Comparison of ENCODE assay signal across 16 mouse cellular contexts in the genomic region with DNA sequence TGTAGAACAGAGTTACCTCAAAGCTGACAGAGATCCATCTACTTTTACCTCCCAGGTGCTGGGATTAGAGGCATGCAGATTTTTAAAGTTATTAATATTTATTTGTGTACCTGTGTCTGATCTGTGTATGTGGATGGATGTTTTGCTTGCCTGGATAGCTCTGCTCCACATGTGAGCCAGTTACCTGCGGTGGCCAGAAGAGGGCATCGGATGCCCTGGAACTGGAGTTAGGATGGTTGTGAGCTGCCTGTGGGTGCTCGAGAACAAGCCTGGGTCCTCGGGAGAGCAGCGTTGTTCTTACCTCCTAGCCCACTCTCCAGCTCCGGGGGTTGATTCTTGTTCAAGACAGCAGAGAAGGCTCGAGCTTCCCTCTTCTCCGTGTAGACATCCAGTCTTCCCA. TPM values are rescaled to one million over a fixed set of nuclear protein-coding genes. Genes with fewer than 3 reads are reported as not detected.
A peak's percentile ranks its signal among the peaks of the same experiment; 100 is the strongest.
DNase-seq lines count a peak whose midpoint lies in the region; ATAC-seq and TF ChIP-seq lines count a peak whose summit lies in the region.
"Had no signal": no experiment of that assay in that cellular context is flagged by ENCODE, and none has a peak within 500 bp of the region (broad histone marks: within the 10 kb centered on the region; RNA-seq: fewer than 3 reads in every experiment).

No protein-coding gene starts in this region.

- no peak for DNase-seq in heart, postnatal 0 days (ENCODE audit: low spot score)
- DNase-seq in midbrain, embryonic 11.5 days (ENCODE audit: low spot score, missing footprints), result peak; percentile 68
- no peak for DNase-seq in midbrain, embryonic 14.5 days
- no peak for DNase-seq in adrenal gland, adult 18-20 months (ENCODE audit: low spot score in 2 of 2)
- DNase-seq in urinary bladder, postnatal 36 days (ENCODE audit: low spot score in 2 of 2), result no peak
- DNase-seq: adrenal gland, postnatal 36 days; cerebellum, adult 11 months; kidney, adult 9 months; layer of hippocampus, adult 9-11 months; thymus, postnatal 14 days had no signal

- no peak overlapping the region for H3K4me2 ChIP-seq in heart, postnatal 0 days (ENCODE audit: low read depth, low read length)
- no peak overlapping the region for H3K4me2 ChIP-seq in heart, embryonic 11.5 days
- H3K4me2 ChIP-seq in midbrain, embryonic 11.5 days, result no peak overlapping the region
- H3K4me2 ChIP-seq in midbrain, embryonic 14.5 days (ENCODE audit: low read length), result no peak overlapping the region
- H3K4me2 ChIP-seq: heart, embryonic 12.5 days; hindbrain, embryonic 12.5 days; neural tube, embryonic 15.5 days had no signal

- H3K9ac ChIP-seq in heart, postnatal 0 days (replicated peaks; ENCODE audit: low read depth, low read length), result no peak overlapping the region
- no peak overlapping the region for H3K9ac ChIP-seq in heart, embryonic 11.5 days (ENCODE audit: low read depth, low read length)
- no peak overlapping the region for H3K9ac ChIP-seq in midbrain, embryonic 11.5 days (ENCODE audit: low read length)
- no peak overlapping the region for H3K9ac ChIP-seq in midbrain, embryonic 14.5 days (replicated peaks; ENCODE audit: low read length)
- H3K9ac ChIP-seq: heart, embryonic 12.5 days; hindbrain, embryonic 12.5 days; neural tube, embryonic 15.5 days had no signal

- no peak overlapping the region for H3K4me3 ChIP-seq in heart, postnatal 0 days (ENCODE audit: low read depth, low read length)
- no peak overlapping the region for H3K4me3 ChIP-seq in heart, embryonic 11.5 days (ENCODE audit: low read depth, low read length)
- no peak overlapping the region for H3K4me3 ChIP-seq in midbrain, embryonic 11.5 days (ENCODE audit: low read depth, low read length)
- H3K4me3 ChIP-seq in midbrain, embryonic 14.5 days (replicated peaks; ENCODE audit: low read depth, low read length), result no peak overlapping the region
- H3K4me3 ChIP-seq: heart, embryonic 12.5 days; hindbrain, embryonic 12.5 days; limb, embryonic 10.5 days; neural tube, embryonic 15.5 days had no signal

- no peak for ATAC-seq in heart, postnatal 0 days (ENCODE audit: insufficient read depth, low read depth)
- no peak for ATAC-seq in heart, embryonic 11.5 days (replicated peaks; ENCODE audit: insufficient number of reproducible peaks, low FRiP score, low TSS enrichment)
- ATAC-seq in midbrain, embryonic 11.5 days (ENCODE audit: low FRiP score), result no peak
- no peak for ATAC-seq in midbrain, embryonic 14.5 days (ENCODE audit: low FRiP score, low TSS enrichment)
- 0 out of 2 replicates have a peak, but pooled peaks have one; percentile 35 for ATAC-seq in erythroblast, adult 5-6 weeks (replicated peaks; ENCODE audit: low FRiP score, poor library complexity, severe bottlenecking)

- peaks cover 70% of the 10 kb centered on the region for H3K36me3 ChIP-seq in heart, postnatal 0 days (replicated peaks; ENCODE audit: control insufficient read depth, insufficient read depth, low read length)
- H3K36me3 ChIP-seq in heart, embryonic 11.5 days (ENCODE audit: control insufficient read depth, insufficient read depth, low read length), result peaks cover 23% of the 10 kb centered on the region
- peaks cover 12% of the 10 kb centered on the region for H3K36me3 ChIP-seq in midbrain, embryonic 11.5 days (ENCODE audit: control insufficient read depth, insufficient read depth, low read length)
- H3K36me3 ChIP-seq in midbrain, embryonic 14.5 days (ENCODE audit: control insufficient read depth, insufficient read depth, low read length), result peaks cover 83% of the 10 kb centered on the region

- no peaks in the 10 kb centered on the region for H3K4me1 ChIP-seq in heart, postnatal 0 days (ENCODE audit: control insufficient read depth, insufficient read depth)
- H3K4me1 ChIP-seq in heart, embryonic 11.5 days (ENCODE audit: control insufficient read depth, insufficient read depth, low read length), result no peaks in the 10 kb centered on the region
- H3K4me1 ChIP-seq in midbrain, embryonic 11.5 days (ENCODE audit: control insufficient read depth, insufficient read depth, low read length), result no peaks in the 10 kb centered on the region
- no peaks in the 10 kb centered on the region for H3K4me1 ChIP-seq in midbrain, embryonic 14.5 days (ENCODE audit: control insufficient read depth, insufficient read depth, low read length)
- H3K4me1 ChIP-seq: hindbrain, embryonic 12.5 days; limb, embryonic 10.5 days; neural tube, embryonic 15.5 days had no signal

- H3K9me3 ChIP-seq in heart, postnatal 0 days (replicated peaks; ENCODE audit: control insufficient read depth, low read length), result no peaks in the 10 kb centered on the region
- H3K9me3 ChIP-seq in heart, embryonic 11.5 days (replicated peaks; ENCODE audit: control insufficient read depth, low read length), result no peaks in the 10 kb centered on the region
- H3K9me3 ChIP-seq in midbrain, embryonic 11.5 days (ENCODE audit: control insufficient read depth, low read length), result no peaks in the 10 kb centered on the region; the same call in 1 of the 2 replicates
- no peaks in the 10 kb centered on the region for H3K9me3 ChIP-seq in midbrain, embryonic 14.5 days (ENCODE audit: control insufficient read depth, low read length)
- H3K9me3 ChIP-seq: heart, embryonic 12.5 days; hindbrain, embryonic 12.5 days; limb, embryonic 10.5 days; neural tube, embryonic 15.5 days had no signal

- TF ChIP-seq CTCF in heart, postnatal 0 days (IDR thresholded peaks at IDR 0.05; ENCODE audit: low read depth), result peak; percentile 16; the same call in 1 of the 2 replicates

- no peak for TF ChIP-seq EP300 in heart, postnatal 0 days (IDR thresholded peaks at IDR 0.05; ENCODE audit: low read depth)

- 85% methylated on average over 8 of the region's 8 CpGs for WGBS in heart, postnatal 0 days
- 85% methylated on average over 8 of the region's 8 CpGs for WGBS in heart, embryonic 11.5 days (ENCODE audit: insufficient replicate concordance)
- 80% methylated on average over 8 of the region's 8 CpGs for WGBS in midbrain, embryonic 11.5 days
- 83% methylated on average over 8 of the region's 8 CpGs for WGBS in midbrain, embryonic 14.5 days

- no peaks in the 10 kb centered on the region for H3K27me3 ChIP-seq in heart, postnatal 0 days (ENCODE audit: control insufficient read depth, insufficient read depth, low read length)
- no peaks in the 10 kb centered on the region for H3K27me3 ChIP-seq in heart, embryonic 11.5 days (ENCODE audit: control insufficient read depth, insufficient read depth, low read length)
- no peaks in the 10 kb centered on the region for H3K27me3 ChIP-seq in midbrain, embryonic 11.5 days (ENCODE audit: control insufficient read depth, insufficient read depth, low read length)
- H3K27me3 ChIP-seq in midbrain, embryonic 14.5 days (ENCODE audit: control insufficient read depth, insufficient read depth, low read length), result no peaks in the 10 kb centered on the region
- H3K27me3 ChIP-seq: heart, embryonic 12.5 days; hindbrain, embryonic 12.5 days; neural tube, embryonic 15.5 days had no signal

- H3K27ac ChIP-seq in heart, postnatal 0 days (ENCODE audit: low read depth), result no peak overlapping the region
- no peak overlapping the region for H3K27ac ChIP-seq in heart, embryonic 11.5 days (ENCODE audit: low read depth, low read length)
- H3K27ac ChIP-seq in midbrain, embryonic 11.5 days (ENCODE audit: low read depth, low read length), result no peak overlapping the region
- no peak overlapping the region for H3K27ac ChIP-seq in midbrain, embryonic 14.5 days (replicated peaks; ENCODE audit: low read depth, low read length)
- H3K27ac ChIP-seq: hindbrain, embryonic 12.5 days; limb, embryonic 10.5 days; neural tube, embryonic 15.5 days had no signal

RNA-seq across cellular contexts. Expression of a gene that starts 11.5 kb away (rescaled TPM):
- 24.6 and 59.1 TPM in 2 replicates for total RNA-seq in heart, postnatal 0 days (2014; rRNA removed; ENCODE audit: low replicate concordance)
- polyA plus RNA-seq in heart, postnatal 0 days (2015; fragmentation: Nextera tagmentation; extraction: Ambion mirVana), result 33.7 and 34.3 TPM in 2 replicates
- 27.0 and 27.5 TPM in 2 replicates for polyA plus RNA-seq in heart, embryonic 11.5 days (2014; fragmentation: Nextera tagmentation; extraction: Ambion mirVana)
- polyA plus RNA-seq in midbrain, embryonic 11.5 days (2014; fragmentation: Nextera tagmentation; extraction: Ambion mirVana), result 22.5 and 26.3 TPM in 2 replicates
- 27.2 and 29.0 TPM in 2 replicates for polyA plus RNA-seq in midbrain, embryonic 14.5 days (2014; fragmentation: Nextera tagmentation; extraction: Ambion mirVana)
- total RNA-seq in erythroblast, adult 5-6 weeks (2015; ENCODE audit: low replicate concordance), result 1.5 and 3.3 TPM in 2 replicates
- total RNA-seq in erythroblast, adult 5-6 weeks (2017; ENCODE audit: low replicate concordance), result 1.7 and 2.5 TPM in 2 replicates
- total RNA-seq in adrenal gland, adult 18-20 months (2021), result 100 to 1,000 TPM; 116 to 119 TPM

RNA-seq across cellular contexts. Expression of a gene that starts 14.2 kb away (rescaled TPM):
- total RNA-seq in heart, postnatal 0 days (2014; rRNA removed; ENCODE audit: low replicate concordance), result 93.3 and 102 TPM in 2 replicates
- polyA plus RNA-seq in heart, postnatal 0 days (2015; fragmentation: Nextera tagmentation; extraction: Ambion mirVana), result 36.2 and 38.9 TPM in 2 replicates
- polyA plus RNA-seq in heart, embryonic 11.5 days (2014; fragmentation: Nextera tagmentation; extraction: Ambion mirVana), result 34.9 and 44.0 TPM in 2 replicates
- 24.3 and 26.3 TPM in 2 replicates for polyA plus RNA-seq in midbrain, embryonic 11.5 days (2014; fragmentation: Nextera tagmentation; extraction: Ambion mirVana)
- polyA plus RNA-seq in midbrain, embryonic 14.5 days (2014; fragmentation: Nextera tagmentation; extraction: Ambion mirVana), result 14.0 and 22.3 TPM in 2 replicates
- total RNA-seq in erythroblast, adult 5-6 weeks (2015; ENCODE audit: low replicate concordance), result 11.7 and 17.3 TPM in 2 replicates
- 12.5 and 17.3 TPM in 2 replicates for total RNA-seq in erythroblast, adult 5-6 weeks (2017; ENCODE audit: low replicate concordance)
- total RNA-seq in adrenal gland, adult 18-20 months (2021), result 10 to 100 TPM; 80.4 to 92.5 TPM

RNA-seq across cellular contexts. Expression of a gene that starts 19.4 kb away (rescaled TPM):
- total RNA-seq in heart, postnatal 0 days (2014; rRNA removed; ENCODE audit: low replicate concordance), result 39.8 and 45.6 TPM in 2 replicates
- 73.0 and 75.8 TPM in 2 replicates for polyA plus RNA-seq in heart, postnatal 0 days (2015; fragmentation: Nextera tagmentation; extraction: Ambion mirVana)
- polyA plus RNA-seq in heart, embryonic 11.5 days (2014; fragmentation: Nextera tagmentation; extraction: Ambion mirVana), result 111 and 122 TPM in 2 replicates
- polyA plus RNA-seq in midbrain, embryonic 11.5 days (2014; fragmentation: Nextera tagmentation; extraction: Ambion mirVana), result 140 TPM in 2 replicates
- polyA plus RNA-seq in midbrain, embryonic 14.5 days (2014; fragmentation: Nextera tagmentation; extraction: Ambion mirVana), result 129 and 150 TPM in 2 replicates
- total RNA-seq in erythroblast, adult 5-6 weeks (2015; ENCODE audit: low replicate concordance), result 18.6 and 34.2 TPM in 2 replicates
- total RNA-seq in erythroblast, adult 5-6 weeks (2017; ENCODE audit: low replicate concordance), result 36.1 and 40.1 TPM in 2 replicates
- 100 to 1,000 TPM; 216 to 332 TPM for total RNA-seq in adrenal gland, adult 18-20 months (2021)
